Mouse (Mus musculus) thymus, adult 2 months (tissue): ENCODE results near the gene Olfr1055. TPM values are rescaled to one million over a fixed set of nuclear protein-coding genes. Genes with fewer than 3 reads are reported as not detected.
"Not testable (repeated sequence)": the region's sequence is repeated elsewhere in the genome, so short reads cannot be mapped to it uniquely, and the experiment has no call there.

Source experiments
- DNase-seq: peaks from one replicate; pipeline ENCODE4 v3.0.0; 2021
- H3K27ac ChIP-seq: fragments of 200-500 bp; 2 replicates; pipeline ENCODE4 v1.5.1; 2012; ENCODE audit warnings: low read length, control low read depth; ENCODE audit not compliant: control insufficient read depth, insufficient read depth
- H3K27me3 ChIP-seq: fragments of 200-500 bp; 2 replicates; pipeline ENCODE4 v1.6.1; 2012; ENCODE audit warnings: mild to moderate bottlenecking, low read length, moderate library complexity, mixed read lengths; ENCODE audit not compliant: control insufficient read depth, insufficient read depth
- H3K36me3 ChIP-seq: fragments of 200-500 bp; 2 replicates; pipeline ENCODE4 v1.6.1; 2012; ENCODE audit warnings: mild to moderate bottlenecking, low read length, moderate library complexity; ENCODE audit not compliant: control insufficient read depth, insufficient read depth
- H3K4me1 ChIP-seq: fragments of 200-500 bp; replicated peaks from 2 replicates; pipeline ENCODE4 v1.6.1; 2012; ENCODE audit warnings: low read length; ENCODE audit not compliant: control insufficient read depth, insufficient read depth
- H3K4me3 ChIP-seq: fragments of 200-500 bp; 2 replicates; pipeline ENCODE4 v1.5.1; 2012; ENCODE audit warnings: mild to moderate bottlenecking, low read length, control low read depth, moderate library complexity; ENCODE audit not compliant: control insufficient read depth, insufficient read depth
- CTCF ChIP-seq: fragments of 200-500 bp; IDR thresholded peaks from 2 replicates; pipeline ENCODE4 v1.5.1; 2012; ENCODE audit warnings: mild to moderate bottlenecking, control low read depth, low read length, moderate library complexity, borderline replicate concordance; ENCODE audit not compliant: control insufficient read depth, poor library complexity, insufficient read depth; ENCODE audit errors: extremely low read depth
- POLR2A ChIP-seq: fragments of 200-500 bp; IDR thresholded peaks from 2 replicates; pipeline ENCODE4 v1.6.1; 2012; ENCODE audit warnings: mild to moderate bottlenecking, low read length, control low read depth, moderate library complexity; ENCODE audit not compliant: control insufficient read depth, poor library complexity, insufficient read depth; ENCODE audit errors: extremely low read depth
- WGBS: fragments of 180-500 bp; shearing (Covaris S2); methylation state at CpG from one replicate; pipeline ENCODE4 v1.1.7; 2018; 5-methylcytosine and 5-hydroxymethylcytosine counted together
- polyA plus RNA-seq: library from polyadenylated mRNA; depleted of rRNA; stranded (reverse); fragments of >200 nt; gene quantifications from 2 replicates; pipeline ENCODE4 v1.2.3, GENCODE M21; 2012; rRNA removed

The Olfr1055 gene
- polyA plus RNA-seq: not detected in 2 replicates

GRCm38 (mm10) chr2:86350184-86350583 lies at the start of gene Olfr1055:
Gene Olfr1055, minus strand, starts transcription at chr2:86350284.
- no peaks in the 10 kb centered on the region for H3K4me1 ChIP-seq
- no peaks in the 10 kb centered on the region for H3K36me3 ChIP-seq
- no peak for TF ChIP-seq CTCF
- TF ChIP-seq POLR2A: no peak
- no peaks in the 10 kb centered on the region for H3K27me3 ChIP-seq
- 92% methylated on average over 5 of the region's 5 CpGs for WGBS
- H3K4me3 ChIP-seq: no peak within 1 kb of the TSS
- no peak within 1 kb of the TSS for H3K27ac ChIP-seq
- DNase-seq: no peak

GRCm38 (mm10) chr2:86395114-86395513 lies 45.0 kb upstream of the Olfr1055 start:
- TF ChIP-seq POLR2A (no peak), CTCF (no peak)
- Histone ChIP-seq H3K4me1 (no peaks in the 10 kb centered on the region), H3K36me3 (no peaks in the 10 kb centered on the region), H3K27me3 (no peaks in the 10 kb centered on the region), H3K4me3 (no peak overlapping the region), H3K27ac (no peak overlapping the region)
- no peak for DNase-seq
- 92% methylated on average over 2 of the region's 2 CpGs for WGBS

GRCm38 (mm10) chr2:86388461-86388860 lies 38.4 kb upstream of the Olfr1055 start, which contains the start of gene Olfr1058:
Gene Olfr1058, minus strand, starts transcription at chr2:86388561.
- H3K4me1 ChIP-seq, H3K4me3 ChIP-seq, H3K27ac ChIP-seq, H3K27me3 ChIP-seq, H3K36me3 ChIP-seq, DNase-seq: not testable (repeated sequence)

GRCm38 (mm10) chr2:86378293-86378692 lies 28.2 kb upstream of the Olfr1055 start, which contains the start of gene Olfr1057:
Gene Olfr1057, minus strand, starts transcription at chr2:86378393.
- no peak for DNase-seq
- H3K27ac ChIP-seq: no peak within 1 kb of the TSS
- no peaks in the 10 kb centered on the region for H3K36me3 ChIP-seq
- H3K4me1 ChIP-seq: no peaks in the 10 kb centered on the region
- no peaks in the 10 kb centered on the region for H3K27me3 ChIP-seq
- H3K4me3 ChIP-seq: no peak within 1 kb of the TSS
- no peak for TF ChIP-seq POLR2A

- not testable (repeated sequence) for H3K27me3 ChIP-seq, H3K27ac ChIP-seq, H3K4me1 ChIP-seq, H3K4me3 ChIP-seq, H3K36me3 ChIP-seq, DNase-seq
- WGBS: no CpG with 5 or more reads among the region's 6 CpGs
Observed at GRCm38 (mm10) chr2:86366342-86366741, 16.3 kb upstream of the Olfr1055 start.

- Histone ChIP-seq H3K36me3 (no peaks in the 10 kb centered on the region), H3K4me3 (no peak within 1 kb of the TSS), H3K4me1 (no peaks in the 10 kb centered on the region), H3K27ac (no peak within 1 kb of the TSS), H3K27me3 (no peaks in the 10 kb centered on the region)
- DNase-seq: no peak
- TF ChIP-seq CTCF (no peak), POLR2A (no peak)
Observed at GRCm38 (mm10) chr2:86362369-86362768, 12.3 kb upstream of the Olfr1055 start, which contains the start of gene Olfr1056. Gene Olfr1056, minus strand, starts transcription at chr2:86362469.

- H3K4me1 ChIP-seq, H3K36me3 ChIP-seq, DNase-seq, H3K4me3 ChIP-seq, H3K27ac ChIP-seq, H3K27me3 ChIP-seq: not testable (repeated sequence)
- WGBS: 98% methylated on average over 1 of the region's 1 CpGs
Observed at GRCm38 (mm10) chr2:86351751-86352150, 1.7 kb upstream of the Olfr1055 start.

GRCm38 (mm10) chr2:86335333-86335732 lies 14.8 kb downstream of the Olfr1055 start, which contains the start of gene Olfr1054:
Gene Olfr1054, minus strand, starts transcription at chr2:86335433.
- Histone ChIP-seq H3K4me3 (no peak within 1 kb of the TSS), H3K36me3 (no peaks in the 10 kb centered on the region), H3K27me3 (no peaks in the 10 kb centered on the region), H3K4me1 (no peaks in the 10 kb centered on the region), H3K27ac (no peak within 1 kb of the TSS)
- DNase-seq: no peak
- TF ChIP-seq POLR2A (no peak), CTCF (no peak)
- WGBS: 93% methylated on average over 3 of the region's 3 CpGs
